Mouse (Mus musculus): Measurements from ENCODE around the gene Pask. TPM values are rescaled to one million over a fixed set of nuclear protein-coding genes. Genes with fewer than 3 reads are reported as not detected.

Pask gene
- polyA plus RNA-seq, 1 experiment from 2014 or later: 30.0 TPM

GRCm38 (mm10) chr1:93272409-93272821, 70.9 kb downstream of the Pask start:
- no peaks in the 10 kb centered on the region for H3K4me1 ChIP-seq (replicated peaks; ENCODE audit: control insufficient read depth, insufficient read depth, low read length)
- WGBS: under 1% methylated on average over 16 of the region's 16 CpGs
- no peak overlapping the region for H3K9ac ChIP-seq (ENCODE audit: low read length)
- no peak overlapping the region for H3K27ac ChIP-seq (ENCODE audit: low read depth, low read length)
- DNase-seq (ENCODE audit: low spot score) (peak; percentile 78), ATAC-seq (replicated peaks; ENCODE audit: low FRiP score) (0 out of 2 replicates have a peak, but pooled peaks have one; percentile 15)
- H3K4me2 ChIP-seq (ENCODE audit: low read depth, low read length, severe bottlenecking): peak overlapping the region; percentile 8; the same call in 1 of the 2 replicates
- no peaks in the 10 kb centered on the region for H3K36me3 ChIP-seq (ENCODE audit: control insufficient read depth, insufficient read depth, low read length)
- H3K27me3 ChIP-seq (ENCODE audit: control insufficient read depth, insufficient read depth, low read length): no peaks in the 10 kb centered on the region
- no peaks in the 10 kb centered on the region for H3K9me3 ChIP-seq (ENCODE audit: control insufficient read depth, low read length)
- no peak overlapping the region for H3K4me3 ChIP-seq (ENCODE audit: low read depth, low read length)

- Histone ChIP-seq H3K36me3 (ENCODE audit: control insufficient read depth, insufficient read depth, low read length) (no peaks in the 10 kb centered on the region), H3K4me2 (ENCODE audit: low read depth, low read length, severe bottlenecking) (no peak overlapping the region), H3K9ac (ENCODE audit: low read length) (no peak overlapping the region), H3K4me1 (replicated peaks; ENCODE audit: control insufficient read depth, insufficient read depth, low read length) (no peaks in the 10 kb centered on the region), H3K4me3 (ENCODE audit: low read depth, low read length) (no peak overlapping the region), H3K9me3 (ENCODE audit: control insufficient read depth, low read length) (no peaks in the 10 kb centered on the region), H3K27ac (ENCODE audit: low read depth, low read length) (no peak overlapping the region), H3K27me3 (ENCODE audit: control insufficient read depth, insufficient read depth, low read length) (no peaks in the 10 kb centered on the region)
- no peak for DNase-seq (ENCODE audit: low spot score)
- 89% methylated on average over 5 of the region's 6 CpGs for WGBS
- ATAC-seq (replicated peaks; ENCODE audit: low FRiP score): no peak
Observed at GRCm38 (mm10) chr1:93271751-93272150, 71.5 kb downstream of the Pask start.

DNA sequence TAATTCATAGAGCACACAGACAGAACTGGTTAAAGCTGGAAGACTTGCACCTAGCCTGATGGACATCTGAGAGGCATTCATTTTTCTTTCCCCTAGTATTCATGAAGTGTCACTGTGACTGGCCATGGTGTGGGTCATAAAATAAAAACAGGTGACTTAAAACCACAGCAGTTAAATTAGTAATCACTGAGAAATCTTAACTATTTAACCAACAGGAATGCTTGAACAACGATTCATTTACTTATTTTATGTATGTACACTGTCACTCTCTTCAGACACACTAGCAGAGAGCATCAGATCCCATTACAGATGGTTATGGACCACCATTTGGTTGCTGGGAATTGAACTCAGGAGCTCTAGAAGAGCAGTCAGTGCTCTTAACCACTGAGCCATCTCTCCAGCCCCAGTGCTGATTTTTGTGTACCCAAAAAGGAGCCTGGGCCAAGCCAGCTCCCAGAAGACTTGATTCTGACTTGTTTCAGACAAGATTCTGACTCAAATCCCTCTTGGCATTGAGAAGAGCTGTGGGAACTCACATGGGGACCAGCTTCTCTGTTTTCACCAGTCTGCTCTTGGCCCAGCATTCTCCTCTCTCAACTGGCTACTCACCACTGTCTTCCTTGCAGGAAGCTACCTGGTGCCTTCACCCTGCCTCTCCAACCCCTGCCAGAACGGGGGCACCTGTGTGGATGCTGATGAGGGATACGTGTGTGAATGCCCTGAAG, 72.6 kb downstream of the Pask start:
- no peak for ATAC-seq (replicated peaks; ENCODE audit: low FRiP score)
- H3K4me2 ChIP-seq (ENCODE audit: low read depth, low read length, severe bottlenecking): no peak overlapping the region
- no peaks in the 10 kb centered on the region for H3K36me3 ChIP-seq (ENCODE audit: control insufficient read depth, insufficient read depth, low read length)
- H3K27me3 ChIP-seq (ENCODE audit: control insufficient read depth, insufficient read depth, low read length): no peaks in the 10 kb centered on the region
- H3K9ac ChIP-seq (ENCODE audit: low read length): no peak overlapping the region
- no peak for DNase-seq (ENCODE audit: low spot score)
- 75% methylated on average over 3 of the region's 3 CpGs for WGBS
- H3K4me3 ChIP-seq (ENCODE audit: low read depth, low read length): no peak overlapping the region
- no peaks in the 10 kb centered on the region for H3K9me3 ChIP-seq (ENCODE audit: control insufficient read depth, low read length)
- no peaks in the 10 kb centered on the region for H3K4me1 ChIP-seq (replicated peaks; ENCODE audit: control insufficient read depth, insufficient read depth, low read length)
- H3K27ac ChIP-seq (ENCODE audit: low read depth, low read length): no peak overlapping the region

- WGBS: 86% methylated on average over 2 of the region's 2 CpGs
- Histone ChIP-seq H3K27me3 (ENCODE audit: control insufficient read depth, insufficient read depth, low read length) (no peaks in the 10 kb centered on the region), H3K9me3 (ENCODE audit: control insufficient read depth, low read length) (no peaks in the 10 kb centered on the region), H3K9ac (ENCODE audit: low read length) (no peak overlapping the region), H3K4me1 (replicated peaks; ENCODE audit: control insufficient read depth, insufficient read depth, low read length) (no peaks in the 10 kb centered on the region), H3K4me2 (ENCODE audit: low read depth, low read length, severe bottlenecking) (no peak overlapping the region), H3K36me3 (ENCODE audit: control insufficient read depth, insufficient read depth, low read length) (no peaks in the 10 kb centered on the region), H3K27ac (ENCODE audit: low read depth, low read length) (no peak overlapping the region), H3K4me3 (ENCODE audit: low read depth, low read length) (no peak overlapping the region)
- DNase-seq (ENCODE audit: low spot score) (no peak), ATAC-seq (replicated peaks; ENCODE audit: low FRiP score) (no peak)
Observed at GRCm38 (mm10) chr1:93268246-93268645, 75.0 kb downstream of the Pask start.

GRCm38 (mm10) chr1:93267207-93267606, 76.1 kb downstream of the Pask start:
- DNase-seq (ENCODE audit: low spot score) (no peak), ATAC-seq (replicated peaks; ENCODE audit: low FRiP score) (no peak)
- H3K4me3 ChIP-seq (ENCODE audit: low read depth, low read length): no peak overlapping the region
- H3K4me2 ChIP-seq (ENCODE audit: low read depth, low read length, severe bottlenecking): no peak overlapping the region
- no peaks in the 10 kb centered on the region for H3K36me3 ChIP-seq (ENCODE audit: control insufficient read depth, insufficient read depth, low read length)
- no peak overlapping the region for H3K27ac ChIP-seq (ENCODE audit: low read depth, low read length)
- no peaks in the 10 kb centered on the region for H3K4me1 ChIP-seq (replicated peaks; ENCODE audit: control insufficient read depth, insufficient read depth, low read length)
- no peaks in the 10 kb centered on the region for H3K27me3 ChIP-seq (ENCODE audit: control insufficient read depth, insufficient read depth, low read length)
- 60% methylated on average over 3 of the region's 3 CpGs for whole genome bisulfite sequencing
- no peaks in the 10 kb centered on the region for H3K9me3 ChIP-seq (ENCODE audit: control insufficient read depth, low read length)
- H3K9ac ChIP-seq (ENCODE audit: low read length): no peak overlapping the region

Small RNA genes lying within 50 kb of the gene (microRNA-seq; reads per million reads assigned to microRNA genes)
- gene Mir6345 (ENCODE audit: insufficient number of aligned reads): not detected
- not detected for gene Mir6901 (ENCODE audit: insufficient number of aligned reads)
- gene Mir6902 (ENCODE audit: insufficient number of aligned reads): not detected

Other genes starting within 250 kb of the Pask start
- 79.7 and 86.0 TPM in 2 replicates for gene Kif1a, start 241.5 kb downstream of the Pask start, polyA plus RNA-seq (2014; fragmentation: Nextera tagmentation; extraction: Ambion mirVana)
- not detected in 2 replicates for gene Agxt, start 208.2 kb downstream of the Pask start, polyA plus RNA-seq (2014; fragmentation: Nextera tagmentation; extraction: Ambion mirVana)
- 0.29 and 0.64 TPM in 2 replicates for gene 2310007B03Rik, start 182.5 kb downstream of the Pask start, polyA plus RNA-seq (2014; fragmentation: Nextera tagmentation; extraction: Ambion mirVana)
- gene Crocc2, start 174.8 kb downstream of the Pask start, polyA plus RNA-seq (2014; fragmentation: Nextera tagmentation; extraction: Ambion mirVana): 0.04 and 0.07 TPM in 2 replicates
- gene Sned1, start 107.6 kb downstream of the Pask start, polyA plus RNA-seq (2014; fragmentation: Nextera tagmentation; extraction: Ambion mirVana): 2.2 and 3.2 TPM in 2 replicates
- gene Mterf4, start 37.6 kb downstream of the Pask start, polyA plus RNA-seq (2014; fragmentation: Nextera tagmentation; extraction: Ambion mirVana): 31.0 and 37.8 TPM in 2 replicates
- 88.4 and 94.6 TPM in 2 replicates for gene Ppp1r7, start 628 bp downstream of the Pask start, polyA plus RNA-seq (2014; fragmentation: Nextera tagmentation; extraction: Ambion mirVana)
- gene Ano7, start 30.4 kb upstream of the Pask start, polyA plus RNA-seq (2014; fragmentation: Nextera tagmentation; extraction: Ambion mirVana): not detected in 2 replicates
- gene Hdlbp, start 135.3 kb upstream of the Pask start, polyA plus RNA-seq (2014; fragmentation: Nextera tagmentation; extraction: Ambion mirVana): 87.1 and 92.4 TPM in 2 replicates
- gene Farp2, start 168.6 kb upstream of the Pask start, polyA plus RNA-seq (2014; fragmentation: Nextera tagmentation; extraction: Ambion mirVana): 4.4 and 4.5 TPM in 2 replicates